Mouse (Mus musculus) megakaryocyte, embryonic 14.5 days (primary cell): ENCODE data around the gene Pcsk5.

Experiments used
- FLI1 ChIP-seq: IDR thresholded peaks from 2 replicates; pipeline ENCODE4 v1.6.1; 2012; ENCODE audit warnings: low read length, inconsistent platforms, mixed read lengths
- GATA1 ChIP-seq: IDR thresholded peaks from 3 replicates; pipeline ENCODE4 v1.6.1; 2012; ENCODE audit warnings: mixed read lengths, low read length, inconsistent platforms, borderline replicate concordance

DNA sequence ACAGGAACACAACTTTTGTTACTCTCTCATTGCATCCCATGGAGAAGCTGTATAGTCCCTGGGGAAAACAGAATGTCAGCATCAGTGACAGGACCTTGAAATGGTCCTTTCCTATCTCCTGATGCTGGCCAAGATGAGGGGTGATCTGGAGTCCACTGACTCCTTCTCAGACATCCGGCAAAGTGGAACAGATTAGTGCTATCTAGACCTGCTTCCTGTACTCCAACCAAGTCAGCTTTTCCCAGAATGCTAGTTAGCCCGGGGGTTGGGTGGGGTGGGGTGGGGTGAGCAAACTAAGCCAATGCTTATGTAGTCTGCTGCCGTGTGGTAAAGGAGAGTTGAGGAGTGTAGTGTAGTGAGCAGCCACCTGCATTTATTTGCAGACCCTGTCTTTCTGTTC is 414.1 kb downstream of the Pcsk5 start:
- TF ChIP-seq GATA1 (no peak), FLI1 (no peak)
